Mouse (Mus musculus) cerebellum, adult 2 months (tissue): Measurements from ENCODE around the gene Pfdn5.

Source experiments
- CTCF ChIP-seq: fragments of 200-500 bp; IDR thresholded peaks from 2 replicates; pipeline ENCODE4 v1.5.1; 2011; ENCODE audit warnings: low read depth, mild to moderate bottlenecking, control low read depth, low read length, moderate library complexity, borderline replicate concordance; ENCODE audit not compliant: insufficient read depth
- POLR2A ChIP-seq: fragments of 200-500 bp; IDR thresholded peaks from 2 replicates; pipeline ENCODE4 v1.6.1; 2011; ENCODE audit warnings: low read length, control low read depth, borderline replicate concordance; ENCODE audit not compliant: insufficient read depth

GRCm38 (mm10) chr15:102336946-102337345, 11.0 kb downstream of the Pfdn5 start:
- no peak for TF ChIP-seq CTCF
- TF ChIP-seq POLR2A, result no peak
